Mouse (Mus musculus) liver, postnatal 0 days (tissue): ENCODE measurements at regions not wholly inside any gene's neighbourhood (a gene's known extent, or its start where the extent isn't known, plus 50 kb on each side); places are given as distances from the start of the nearest gene placed in this dataset.

ENCODE experiments used
- CTCF ChIP-seq: sonication (generic); IDR thresholded peaks from 2 replicates; pipeline ENCODE4 v1.5.1; 2016; ENCODE audit warnings: antibody characterized with exemption, low read depth
- EP300 ChIP-seq: IDR thresholded peaks from 2 replicates; pipeline ENCODE4 v1.6.1; 2016; ENCODE audit warnings: antibody characterized with exemption, low read depth, mild to moderate bottlenecking

GRCm38 (mm10) chr6:14358280-14358679, 396.8 kb downstream of the Ppp1r3a start:
- no peak for TF ChIP-seq CTCF
- no peak for TF ChIP-seq EP300
